Mouse (Mus musculus) lung, postnatal 0 days (tissue): ENCODE measurements at regions not wholly inside any gene's neighbourhood (a gene's known extent, or its start where the extent isn't known, plus 50 kb on each side); places are given as distances from the start of the nearest gene placed in this dataset.

Source experiments
- CTCF ChIP-seq: IDR thresholded peaks from 2 replicates; pipeline ENCODE4 v1.5.1; 2016; ENCODE audit warnings: antibody characterized with exemption, mild to moderate bottlenecking
- EP300 ChIP-seq: IDR thresholded peaks from 2 replicates; pipeline ENCODE4 v1.6.1; 2016; ENCODE audit warnings: antibody characterized with exemption, mild to moderate bottlenecking, control low read depth

GRCm38 (mm10) chr8:15318082-15318816, 272.4 kb upstream of the BB014433 start:
- TF ChIP-seq CTCF (no peak), EP300 (no peak)
